Mouse (Mus musculus): ENCODE measurements around the gene Lmtk3. TPM values are rescaled to one million over a fixed set of nuclear protein-coding genes. Genes with fewer than 3 reads are reported as not detected.
A peak's percentile ranks its signal among the peaks of the same experiment; 100 is the strongest.

Lmtk3 gene
- polyA plus RNA-seq, 2 experiments = 0.18 TPM; not detected in 1

GRCm38 (mm10) chr7:45812921-45813320 is 29.4 kb downstream of the Lmtk3 start:
- no peak for ATAC-seq (ENCODE audit: insufficient read depth)
- Histone ChIP-seq H3K27ac (no peak overlapping the region), H3K36me3 (replicated peaks; ENCODE audit: control insufficient read depth, insufficient read depth, low read depth) (peaks cover 44% of the 10 kb centered on the region), H3K27me3 (ENCODE audit: control insufficient read depth, insufficient read depth, low read length) (no peaks in the 10 kb centered on the region), H3K4me1 (replicated peaks; ENCODE audit: control insufficient read depth in 2 of 2, insufficient read depth in 2 of 2, low read length in 1 of 2) (peaks cover 0 to 12% of the 10 kb centered on the region in 2 experiments; a peak in 3 of 4 replicates), H3K4me3 (ENCODE audit: insufficient read depth in 1 of 2, low read depth in 2 of 2, low read length in 2 of 2) (peak overlapping the region; percentile 93 to 97; a peak in 3 of 4 replicates), H3K9ac (replicated peaks) (0 out of 2 replicates have a peak overlapping the region, but pooled peaks have one; percentile 1), H3K4me2 (ENCODE audit: low read depth) (peak overlapping the region; percentile 82), H3K9me3 (ENCODE audit: control insufficient read depth, low read length) (no peaks in the 10 kb centered on the region)
- no peak for DNase-seq (ENCODE audit: low read depth in 3 of 3, low spot score in 3 of 3)
- 91% methylated on average over 8 of the region's 8 CpGs for WGBS (ENCODE audit: insufficient replicate concordance)
- TF ChIP-seq EP300 (IDR thresholded peaks at IDR 0.05; ENCODE audit: low read depth) = no peak
- no peak for TF ChIP-seq CTCF (IDR thresholded peaks at IDR 0.05; ENCODE audit: low read depth)

- WGBS (ENCODE audit: insufficient replicate concordance) = under 1% methylated on average over 79 of the region's 92 CpGs
- TF ChIP-seq EP300 (IDR thresholded peaks at IDR 0.05; ENCODE audit: low read depth) (no peak), CTCF (IDR thresholded peaks at IDR 0.05; ENCODE audit: low read depth) (0 out of 2 replicates have a peak, but pooled peaks have one; percentile 5)
- peaks cover 34% of the 10 kb centered on the region for H3K36me3 ChIP-seq (replicated peaks; ENCODE audit: control insufficient read depth, insufficient read depth, low read depth)
- peak within 1 kb of the TSS; percentile 89 for H3K27ac ChIP-seq
- peak within 1 kb of the TSS; percentile 93 to 97 for H3K4me3 ChIP-seq (ENCODE audit: insufficient read depth in 1 of 2, low read depth in 2 of 2, low read length in 2 of 2)
- H3K4me2 ChIP-seq (ENCODE audit: low read depth) = peak within 1 kb of the TSS; percentile 82
- no peaks in the 10 kb centered on the region for H3K27me3 ChIP-seq (ENCODE audit: control insufficient read depth, insufficient read depth, low read length)
- H3K4me1 ChIP-seq (replicated peaks; ENCODE audit: control insufficient read depth in 2 of 2, insufficient read depth in 2 of 2, low read length in 1 of 2) = peaks cover 0 to 12% of the 10 kb centered on the region in 2 experiments; a peak in 3 of 4 replicates
- peak within 1 kb of the TSS; percentile 99 for H3K9ac ChIP-seq (replicated peaks)
- ATAC-seq (ENCODE audit: insufficient read depth) (peak; percentile 99), DNase-seq (ENCODE audit: low read depth in 3 of 3, low spot score in 3 of 3) (peak; percentile 99)
- H3K9me3 ChIP-seq (ENCODE audit: control insufficient read depth, low read length) = no peaks in the 10 kb centered on the region
Observed at GRCm38 (mm10) chr7:45813787-45814779, 30.5 kb downstream of the Lmtk3 start, which contains the start of gene Cyth2. TSS of gene Cyth2 (minus strand) at chr7:45814581.

GRCm38 (mm10) chr7:45814841-45815240 is 31.3 kb downstream of the Lmtk3 start:
- Histone ChIP-seq H3K4me1 (replicated peaks; ENCODE audit: control insufficient read depth in 2 of 2, insufficient read depth in 2 of 2, low read length in 1 of 2) (peaks cover 0 to 12% of the 10 kb centered on the region in 2 experiments; a peak in 3 of 4 replicates), H3K27me3 (ENCODE audit: control insufficient read depth, insufficient read depth, low read length) (no peaks in the 10 kb centered on the region), H3K27ac (no peak overlapping the region), H3K9me3 (ENCODE audit: control insufficient read depth, low read length) (no peaks in the 10 kb centered on the region), H3K36me3 (replicated peaks; ENCODE audit: control insufficient read depth, insufficient read depth, low read depth) (peaks cover 27% of the 10 kb centered on the region), H3K9ac (replicated peaks) (peak overlapping the region; percentile 34; the same call in 1 of the 2 replicates), H3K4me2 (ENCODE audit: low read depth) (peak overlapping the region; percentile 70), H3K4me3 (ENCODE audit: insufficient read depth in 1 of 2, low read depth in 2 of 2, low read length in 2 of 2) (peak overlapping the region; percentile 32 to 93)
- no peak for ATAC-seq (ENCODE audit: insufficient read depth)
- TF ChIP-seq EP300 (IDR thresholded peaks at IDR 0.05; ENCODE audit: low read depth) (no peak), CTCF (IDR thresholded peaks at IDR 0.05; ENCODE audit: low read depth) (no peak)
- DNase-seq (ENCODE audit: low read depth in 3 of 3, low spot score in 3 of 3) = no peak
- WGBS (ENCODE audit: insufficient replicate concordance) = 3% methylated on average over 5 of the region's 5 CpGs

- Histone ChIP-seq H3K4me2 (ENCODE audit: low read depth) (peak overlapping the region; percentile 70), H3K9me3 (ENCODE audit: control insufficient read depth, low read length) (no peaks in the 10 kb centered on the region), H3K27me3 (ENCODE audit: control insufficient read depth, insufficient read depth, low read length) (no peaks in the 10 kb centered on the region), H3K4me1 (replicated peaks; ENCODE audit: control insufficient read depth in 2 of 2, insufficient read depth in 2 of 2, low read length in 1 of 2) (peaks cover 0 to 12% of the 10 kb centered on the region in 2 experiments; a peak in 3 of 4 replicates), H3K36me3 (replicated peaks; ENCODE audit: control insufficient read depth, insufficient read depth, low read depth) (peaks cover 21% of the 10 kb centered on the region), H3K9ac (replicated peaks) (no peak overlapping the region), H3K4me3 (ENCODE audit: insufficient read depth in 1 of 2, low read depth in 2 of 2, low read length in 2 of 2) (no peak overlapping the region), H3K27ac (no peak overlapping the region)
- ATAC-seq (ENCODE audit: insufficient read depth) (no peak), DNase-seq (ENCODE audit: low read depth in 3 of 3, low spot score in 3 of 3) (no peak)
- no peak for TF ChIP-seq EP300 (IDR thresholded peaks at IDR 0.05; ENCODE audit: low read depth)
- 73% methylated on average over 10 of the region's 10 CpGs for WGBS (ENCODE audit: insufficient replicate concordance)
Observed at GRCm38 (mm10) chr7:45815323-45815983, 31.9 kb downstream of the Lmtk3 start.
